Mouse (Mus musculus): ENCODE results near the gene Traf4. TPM values are rescaled to one million over a fixed set of nuclear protein-coding genes. Genes with fewer than 3 reads are reported as not detected.

Traf4 gene
- total and polyA plus RNA-seq, 2 experiments from 2014 or later, result 71.1 to 89.5 TPM

GRCm38 (mm10) chr11:78179438-78179999 is 14.1 kb upstream of the Traf4 start:
- H3K9me3 ChIP-seq (ENCODE audit: low read length), result no peaks in the 10 kb centered on the region
- no peak overlapping the region for H3K9ac ChIP-seq (replicated peaks; ENCODE audit: low read length, poor library complexity, severe bottlenecking)
- H3K27me3 ChIP-seq (ENCODE audit: insufficient read depth, low read length), result no peaks in the 10 kb centered on the region
- no peak for ATAC-seq (ENCODE audit: low FRiP score)
- H3K27ac ChIP-seq (ENCODE audit: low read depth, low read length), result no peak overlapping the region
- H3K4me1 ChIP-seq (ENCODE audit: insufficient read depth, low read length), result peaks cover 12% of the 10 kb centered on the region; the same call in 1 of the 2 replicates
- H3K4me2 ChIP-seq (ENCODE audit: low read depth, low read length, poor library complexity, severe bottlenecking), result peak overlapping the region; percentile 69
- H3K36me3 ChIP-seq (ENCODE audit: insufficient read depth, low read length), result peaks cover 19% of the 10 kb centered on the region
- H3K4me3 ChIP-seq (ENCODE audit: low read depth, low read length), result no peak overlapping the region
- no peak for TF ChIP-seq CTCF (IDR thresholded peaks at IDR 0.05)
- DNase-seq (ENCODE audit: low spot score), result no peak
- 39% methylated on average over 8 of the region's 8 CpGs for WGBS

GRCm38 (mm10) chr11:78178859-78179437 is 13.6 kb upstream of the Traf4 start:
- ATAC-seq (ENCODE audit: low FRiP score) (peak; percentile 29; the same call in 1 of the 2 replicates), DNase-seq (ENCODE audit: low spot score) (peak; percentile 86)
- Histone ChIP-seq H3K27me3 (ENCODE audit: insufficient read depth, low read length) (no peaks in the 10 kb centered on the region), H3K9ac (replicated peaks; ENCODE audit: low read length, poor library complexity, severe bottlenecking) (peak overlapping the region; percentile 51), H3K36me3 (ENCODE audit: insufficient read depth, low read length) (peaks cover 19% of the 10 kb centered on the region), H3K27ac (ENCODE audit: low read depth, low read length) (peak overlapping the region; percentile 69), H3K4me1 (ENCODE audit: insufficient read depth, low read length) (peaks cover 12% of the 10 kb centered on the region; the same call in 1 of the 2 replicates), H3K4me3 (ENCODE audit: low read depth, low read length) (peak overlapping the region; percentile 62), H3K4me2 (ENCODE audit: low read depth, low read length, poor library complexity, severe bottlenecking) (peak overlapping the region; percentile 69), H3K9me3 (ENCODE audit: low read length) (no peaks in the 10 kb centered on the region)
- WGBS, result 5% methylated on average over 28 of the region's 29 CpGs
- no peak; the same call in 1 of the 2 replicates for TF ChIP-seq CTCF (IDR thresholded peaks at IDR 0.05)

- H3K4me3 ChIP-seq (ENCODE audit: low read depth, low read length), result peak overlapping the region; percentile 62
- peak overlapping the region; percentile 69 for H3K27ac ChIP-seq (ENCODE audit: low read depth, low read length)
- DNase-seq (ENCODE audit: low spot score) (peak; percentile 95), ATAC-seq (ENCODE audit: low FRiP score) (peak; percentile 83)
- peak overlapping the region; percentile 69 for H3K4me2 ChIP-seq (ENCODE audit: low read depth, low read length, poor library complexity, severe bottlenecking)
- under 1% methylated on average over 61 of the region's 84 CpGs for WGBS
- H3K9ac ChIP-seq (replicated peaks; ENCODE audit: low read length, poor library complexity, severe bottlenecking), result peak overlapping the region; percentile 51
- H3K36me3 ChIP-seq (ENCODE audit: insufficient read depth, low read length), result peaks cover 19% of the 10 kb centered on the region
- no peaks in the 10 kb centered on the region for H3K9me3 ChIP-seq (ENCODE audit: low read length)
- no peaks in the 10 kb centered on the region for H3K27me3 ChIP-seq (ENCODE audit: insufficient read depth, low read length)
- TF ChIP-seq CTCF (IDR thresholded peaks at IDR 0.05), result peak; percentile 100
- H3K4me1 ChIP-seq (ENCODE audit: insufficient read depth, low read length), result peaks cover 12% of the 10 kb centered on the region; the same call in 1 of the 2 replicates
Observed at GRCm38 (mm10) chr11:78177903-78178858, 12.8 kb upstream of the Traf4 start.

GRCm38 (mm10) chr11:78177437-78177836 is 12.0 kb upstream of the Traf4 start:
- Histone ChIP-seq H3K4me1 (ENCODE audit: insufficient read depth, low read length) (peaks cover 12% of the 10 kb centered on the region; the same call in 1 of the 2 replicates), H3K9me3 (ENCODE audit: low read length) (no peaks in the 10 kb centered on the region), H3K27ac (ENCODE audit: low read depth, low read length) (no peak overlapping the region), H3K36me3 (ENCODE audit: insufficient read depth, low read length) (peaks cover 19% of the 10 kb centered on the region), H3K4me3 (ENCODE audit: low read depth, low read length) (peak overlapping the region; percentile 62), H3K9ac (replicated peaks; ENCODE audit: low read length, poor library complexity, severe bottlenecking) (no peak overlapping the region), H3K27me3 (ENCODE audit: insufficient read depth, low read length) (no peaks in the 10 kb centered on the region), H3K4me2 (ENCODE audit: low read depth, low read length, poor library complexity, severe bottlenecking) (peak overlapping the region; percentile 69)
- no peak for TF ChIP-seq CTCF (IDR thresholded peaks at IDR 0.05)
- no peak for ATAC-seq (ENCODE audit: low FRiP score)
- no peak for DNase-seq (ENCODE audit: low spot score)
- 5% methylated on average over 10 of the region's 10 CpGs for WGBS

- H3K4me1 ChIP-seq (ENCODE audit: insufficient read depth, low read length), result peaks cover 12% of the 10 kb centered on the region; the same call in 1 of the 2 replicates
- no peak overlapping the region for H3K27ac ChIP-seq (ENCODE audit: low read depth, low read length)
- peak overlapping the region; percentile 69 for H3K4me2 ChIP-seq (ENCODE audit: low read depth, low read length, poor library complexity, severe bottlenecking)
- 2% methylated on average over 23 of the region's 23 CpGs for WGBS
- H3K4me3 ChIP-seq (ENCODE audit: low read depth, low read length), result peak overlapping the region; percentile 62
- ATAC-seq (ENCODE audit: low FRiP score), result no peak
- no peaks in the 10 kb centered on the region for H3K27me3 ChIP-seq (ENCODE audit: insufficient read depth, low read length)
- peak overlapping the region; percentile 52 for H3K9ac ChIP-seq (replicated peaks; ENCODE audit: low read length, poor library complexity, severe bottlenecking)
- peaks cover 19% of the 10 kb centered on the region for H3K36me3 ChIP-seq (ENCODE audit: insufficient read depth, low read length)
- no peak for TF ChIP-seq CTCF (IDR thresholded peaks at IDR 0.05)
- no peaks in the 10 kb centered on the region for H3K9me3 ChIP-seq (ENCODE audit: low read length)
- no peak for DNase-seq (ENCODE audit: low spot score)
Observed at GRCm38 (mm10) chr11:78176905-78177331, 11.5 kb upstream of the Traf4 start.
